Mouse (Mus musculus): ENCODE data around the gene Tpm1. TPM values are rescaled to one million over a fixed set of nuclear protein-coding genes. Genes with fewer than 3 reads are reported as not detected.

Gene Tpm1
- total RNA-seq, 2 experiments from 2014 or later, result 180 to 192 TPM

GRCm38 (mm10) chr9:67048483-67049085, 622 bp downstream of the Tpm1 start:
- intact Hi-C loops (cut with DNase I), result loop anchor here (5.0 kb wide), 1 partner anchor 584 kb away; no protein-coding TSS in a partner anchor
- DNase-seq (ENCODE audit: extremely low spot score in 1 of 2, low spot score in 2 of 2), result no peak

DNA sequence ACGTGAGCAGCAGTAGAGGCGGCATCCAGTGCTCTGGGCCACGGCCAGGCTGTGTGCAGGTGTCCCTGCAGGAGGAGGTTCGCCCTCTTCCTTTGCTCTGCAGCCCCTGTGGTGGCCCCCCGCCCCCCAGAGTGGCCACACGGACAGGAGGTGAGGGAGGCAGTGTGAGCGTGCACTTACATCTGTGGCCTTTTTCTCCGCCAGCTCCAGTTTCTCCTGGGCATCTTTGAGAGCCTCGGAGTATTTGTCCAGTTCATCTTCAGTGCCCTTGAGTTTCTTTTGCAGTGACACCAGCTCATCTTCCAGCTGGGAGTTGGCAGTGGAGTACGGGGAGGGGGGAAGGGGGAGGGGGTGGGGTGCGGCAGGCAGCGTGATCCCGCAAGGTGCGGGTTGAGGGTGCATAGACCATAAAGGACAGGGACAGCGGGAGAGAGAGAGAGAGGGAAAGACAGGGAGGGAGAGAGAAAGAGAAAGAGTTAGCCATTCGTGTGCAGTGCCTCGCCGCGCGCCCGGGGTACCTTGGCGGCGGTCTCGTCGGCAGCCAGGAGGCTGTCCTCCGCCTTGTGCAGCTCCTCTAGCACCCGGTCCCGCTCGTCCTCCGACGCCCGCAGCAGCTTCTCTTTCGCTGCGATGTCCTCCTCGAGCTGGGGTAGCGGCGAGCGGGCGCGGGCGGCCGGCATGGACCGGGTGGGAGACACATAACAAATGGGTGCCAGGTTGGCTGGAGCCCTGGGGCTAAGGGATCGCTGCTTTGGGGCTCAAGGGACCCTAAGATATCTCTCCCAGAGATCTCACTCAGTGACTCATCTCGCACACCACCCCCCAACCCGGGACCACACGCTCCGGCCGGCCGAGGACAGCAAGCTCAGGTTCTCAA, 1.4 kb downstream of the Tpm1 start:
- intact Hi-C loops (cut with DNase I), result loop anchor here (5.0 kb wide), 1 partner anchor 584 kb away; no protein-coding TSS in a partner anchor
- peak in 1 of 2 experiments; percentile 48 for DNase-seq (ENCODE audit: extremely low spot score in 1 of 2, low spot score in 2 of 2)

GRCm38 (mm10) chr9:67046881-67047605, 2.2 kb downstream of the Tpm1 start:
- intact Hi-C loops (cut with DNase I), result loop anchor here (5.0 kb wide), 1 partner anchor 585 kb away; no protein-coding TSS in a partner anchor
- DNase-seq (ENCODE audit: extremely low spot score in 1 of 2, low spot score in 2 of 2), result no peak

DNA sequence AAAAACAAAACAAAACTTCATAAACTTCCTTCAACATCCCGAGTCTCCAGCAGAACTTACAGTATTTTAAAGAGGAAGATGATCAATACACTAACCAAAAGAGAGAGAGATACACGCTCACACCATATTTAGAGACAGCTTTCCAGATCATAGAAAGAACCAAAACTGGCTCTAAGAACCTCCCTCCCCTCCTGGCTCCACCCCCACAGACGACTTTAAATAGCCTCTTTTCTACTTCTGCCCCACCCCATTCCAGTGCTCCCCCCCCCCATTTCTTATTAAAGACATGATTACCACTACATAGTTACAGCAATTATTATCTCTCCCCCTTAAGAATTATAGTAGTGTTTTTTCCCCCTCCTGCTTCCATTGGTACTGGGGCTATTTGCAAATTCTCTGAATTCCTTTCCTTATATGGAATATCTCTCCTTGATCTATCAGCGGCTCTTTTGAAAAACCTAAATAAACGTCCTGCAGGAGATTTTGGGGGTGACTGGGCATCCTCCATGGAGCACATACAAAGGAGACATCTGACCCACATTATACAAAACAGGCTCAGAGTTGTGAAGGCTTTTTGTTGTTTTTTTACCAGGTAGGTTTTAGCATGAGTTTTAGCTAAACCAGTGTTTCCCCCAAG, 3.1 kb downstream of the Tpm1 start:
- intact Hi-C loops (cut with DNase I), result loop anchor here (1.0 to 5.0 kb wide), 2 partner anchors 167 to 586 kb away; no protein-coding TSS in a partner anchor
- no peak for DNase-seq (ENCODE audit: extremely low spot score in 1 of 2, low spot score in 2 of 2)

DNA sequence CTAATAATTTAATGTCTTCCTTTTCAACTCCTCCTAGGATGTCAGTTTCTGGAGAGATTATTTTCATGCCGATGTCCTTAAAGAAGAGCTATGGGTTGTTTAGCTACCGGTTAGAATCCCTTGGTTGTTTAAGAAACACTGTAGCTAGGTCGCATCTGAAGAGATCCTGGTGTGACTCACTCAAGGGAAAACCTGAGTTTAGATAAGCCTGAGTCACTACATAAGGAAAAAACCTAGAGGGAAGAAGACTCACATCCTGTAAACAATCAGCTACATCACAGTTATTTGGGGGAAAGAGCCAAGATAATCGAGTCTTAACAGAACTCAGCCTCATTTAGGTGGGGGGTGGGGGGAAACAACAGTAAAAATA, 3.9 kb downstream of the Tpm1 start:
- no peak for DNase-seq (ENCODE audit: extremely low spot score in 1 of 2, low spot score in 2 of 2)
- intact Hi-C loops (cut with DNase I), result loop anchor here (1.0 to 5.0 kb wide), 2 partner anchors 168 to 587 kb away; no protein-coding TSS in a partner anchor

GRCm38 (mm10) chr9:67044551-67045305, 4.5 kb downstream of the Tpm1 start:
- DNase-seq (ENCODE audit: extremely low spot score in 1 of 2, low spot score in 2 of 2), result peak; percentile 80 to 82
- intact Hi-C loops (cut with DNase I), result loop anchor here (1.0 to 5.0 kb wide), 2 partner anchors 169 to 588 kb away; no protein-coding TSS in a partner anchor

DNA sequence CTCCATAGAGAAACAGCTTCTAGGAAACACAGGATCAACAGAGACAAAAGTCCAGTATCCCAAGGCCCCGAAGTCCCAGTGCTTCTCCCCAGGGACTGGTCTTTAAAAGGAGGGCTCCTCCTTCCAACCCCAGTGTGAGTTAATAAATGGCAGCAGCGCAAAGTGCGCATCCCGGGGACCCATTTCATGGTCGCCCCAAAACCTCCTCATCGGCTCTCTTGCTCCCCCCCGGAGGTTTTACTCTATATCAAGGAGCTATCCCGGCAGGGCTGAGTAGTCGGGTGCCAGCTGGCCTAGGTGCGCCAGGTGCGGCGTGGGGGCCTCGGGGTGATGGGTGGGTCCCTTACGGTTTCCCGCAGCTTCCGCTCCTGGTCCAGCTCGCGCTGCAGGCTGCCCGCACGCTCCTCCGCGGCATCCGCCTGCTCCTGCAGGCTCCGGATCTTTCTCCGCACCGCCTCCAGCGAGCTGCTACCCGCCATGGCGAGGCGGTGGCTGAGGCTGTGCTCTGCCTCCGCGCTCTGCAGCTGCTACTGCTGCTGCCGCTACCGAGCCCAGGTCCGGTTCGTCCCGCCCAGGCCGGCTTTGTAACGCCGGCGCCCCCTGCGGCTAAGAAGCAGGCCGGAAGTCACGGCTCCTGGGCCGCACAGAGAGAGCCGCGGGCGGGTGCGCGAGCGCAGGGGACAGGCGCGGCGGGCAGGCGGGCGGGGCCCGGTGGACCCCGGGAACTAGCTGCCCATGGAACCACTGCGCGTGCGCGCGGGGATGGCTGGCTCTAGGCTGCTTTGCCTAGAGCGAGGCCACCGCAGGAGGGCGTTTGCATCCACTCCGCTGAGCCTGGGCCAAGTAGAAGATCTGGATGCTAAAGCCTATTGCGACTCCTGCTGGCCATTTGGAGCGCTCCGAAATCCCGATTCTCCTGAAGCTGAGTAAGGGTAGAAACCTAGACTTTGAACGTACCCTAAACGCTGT, 5.7 kb downstream of the Tpm1 start:
- intact Hi-C loops (cut with DNase I), result loop anchor here (2.0 kb wide), 1 partner anchor 43 kb away; no protein-coding TSS in a partner anchor
- peak; percentile 99 to 100 for DNase-seq (ENCODE audit: extremely low spot score in 1 of 2, low spot score in 2 of 2)

DNA sequence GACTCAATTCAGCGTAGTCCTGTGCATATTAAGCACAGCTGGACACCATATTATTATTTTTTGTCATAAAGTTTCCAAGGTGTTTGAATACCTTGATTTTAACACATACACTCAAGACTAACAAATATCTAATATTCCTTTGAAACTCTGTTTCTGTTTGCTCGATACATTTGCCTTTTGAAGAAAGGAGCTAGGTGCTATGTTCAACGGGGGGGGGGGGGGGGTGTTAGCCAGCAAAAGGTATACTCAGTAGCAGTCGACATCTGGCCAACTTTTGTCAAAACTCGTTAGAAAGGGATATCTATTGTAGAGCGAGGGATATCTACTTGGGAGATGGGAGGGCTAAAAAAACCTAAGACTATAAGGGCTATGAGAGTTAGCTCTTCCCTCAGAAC, 6.4 kb downstream of the Tpm1 start:
- intact Hi-C loops (cut with DNase I), result loop anchor here (2.0 kb wide), 1 partner anchor 42 kb away; no protein-coding TSS in a partner anchor
- DNase-seq (ENCODE audit: extremely low spot score in 1 of 2, low spot score in 2 of 2), result no peak

DNA sequence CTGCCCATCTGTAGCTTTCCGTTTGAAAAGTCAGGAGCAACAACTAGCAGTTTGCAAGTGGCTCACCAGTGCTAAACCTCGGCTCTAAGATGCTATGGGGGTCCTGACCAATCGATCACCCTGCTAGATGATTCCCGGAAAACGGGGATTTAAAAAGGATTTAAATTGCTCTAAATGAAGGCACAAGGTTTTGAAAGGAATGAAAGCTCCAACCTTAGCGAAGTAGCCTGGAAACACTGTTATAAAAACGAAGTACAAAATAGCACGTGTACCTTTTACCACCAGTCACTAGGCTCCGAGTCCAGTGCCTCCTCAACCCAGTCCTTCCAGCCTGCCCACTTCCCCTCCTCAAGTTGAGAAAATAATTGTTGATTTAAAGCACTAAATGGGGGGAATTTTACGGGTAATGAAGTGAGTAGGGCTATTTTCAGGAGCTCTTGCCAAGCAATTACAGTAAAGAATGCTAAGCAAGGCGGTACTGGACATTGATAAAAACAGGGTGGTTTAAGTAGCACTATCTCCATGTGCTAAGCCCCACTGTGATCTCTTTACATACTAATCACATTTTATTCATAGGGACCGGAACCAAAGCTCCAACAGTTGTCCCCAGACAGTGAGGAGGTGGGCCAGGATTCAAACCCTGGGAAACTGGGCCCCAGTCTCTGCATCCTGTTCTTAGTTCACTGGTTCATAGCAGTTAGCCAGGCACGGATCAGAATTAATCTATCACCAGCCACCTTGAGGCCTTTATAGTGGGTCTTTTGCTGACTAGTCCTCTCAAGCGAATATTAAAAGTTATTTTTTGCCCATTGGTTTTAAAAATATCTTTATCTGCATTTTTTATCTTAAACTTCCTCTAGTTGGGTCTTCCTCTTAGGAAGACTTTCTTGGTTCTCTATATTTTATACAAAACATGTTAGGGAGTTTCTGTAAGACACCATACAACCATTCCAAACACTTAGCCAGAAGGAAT, 7.1 kb downstream of the Tpm1 start:
- DNase-seq (ENCODE audit: extremely low spot score in 1 of 2, low spot score in 2 of 2), result no peak
- intact Hi-C loops (cut with DNase I), result loop anchor here (2.0 kb wide), 1 partner anchor 41 kb away; no protein-coding TSS in a partner anchor

DNA sequence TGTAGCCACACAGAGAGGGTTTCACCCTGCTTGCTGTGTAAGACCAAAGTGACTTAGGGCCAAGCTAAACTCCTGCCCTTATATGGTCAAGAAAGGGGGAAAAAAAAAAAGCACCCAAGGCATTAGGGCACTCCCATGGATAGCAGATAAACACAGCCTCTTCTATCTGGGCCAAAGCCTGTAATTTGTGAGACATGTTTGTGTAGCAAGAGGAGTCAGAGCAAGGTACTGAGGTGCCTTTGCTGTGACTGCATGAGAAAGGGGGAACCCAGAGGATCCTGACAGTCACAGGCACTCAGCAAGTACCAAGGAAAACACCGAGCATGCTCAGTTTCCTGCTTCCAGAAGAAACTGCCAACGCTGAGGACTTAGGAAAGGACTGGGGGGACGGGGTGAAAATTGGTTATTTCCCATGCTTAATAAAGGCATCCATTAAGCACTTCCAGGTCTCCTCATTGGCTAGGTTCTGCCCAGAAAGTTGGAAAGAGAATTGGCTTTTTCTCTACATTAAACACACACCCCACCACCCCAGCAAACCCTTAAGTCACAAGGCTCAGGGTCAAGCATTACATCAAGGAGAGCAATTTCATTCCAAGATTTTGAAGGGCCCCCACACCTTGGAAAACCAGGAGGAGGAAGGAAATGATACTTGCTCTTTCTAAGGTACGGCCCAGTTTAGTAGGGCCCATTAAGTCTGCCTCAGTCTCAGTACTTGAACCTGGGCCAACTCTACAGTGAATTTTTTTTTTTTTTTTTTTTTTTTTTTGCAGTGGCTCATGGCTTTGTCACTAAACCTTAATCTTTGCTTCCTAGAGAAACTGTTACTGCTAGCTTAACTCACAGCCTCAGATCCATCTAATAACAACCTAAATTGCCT, 8.0 kb downstream of the Tpm1 start:
- DNase-seq (ENCODE audit: extremely low spot score in 1 of 2, low spot score in 2 of 2), result no peak
- intact Hi-C loops (cut with DNase I), result no loop called here

GRCm38 (mm10) chr9:67039867-67040266, 9.3 kb downstream of the Tpm1 start:
- intact Hi-C loops (cut with DNase I), result no loop called here
- DNase-seq (ENCODE audit: extremely low spot score in 1 of 2, low spot score in 2 of 2), result no peak

DNA sequence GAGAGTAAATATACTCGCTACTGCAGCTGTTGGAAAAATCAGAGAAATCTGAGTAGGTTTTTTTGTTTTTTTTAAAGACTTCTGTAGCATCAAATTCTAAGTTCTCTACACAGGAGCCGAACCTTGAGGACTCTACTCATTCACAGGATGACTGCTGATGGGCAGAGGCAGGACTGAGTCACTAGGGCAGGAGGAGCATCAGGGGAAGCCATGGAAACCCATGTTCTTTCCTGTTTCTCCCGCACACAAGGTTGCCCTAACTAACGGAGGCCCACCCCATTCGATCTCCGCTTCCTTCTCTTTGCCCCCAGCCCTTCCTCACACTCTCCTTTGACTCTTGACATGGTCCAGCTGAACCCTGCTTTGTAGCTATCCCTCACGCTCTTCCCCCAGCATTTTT, 10.5 kb downstream of the Tpm1 start:
- intact Hi-C loops (cut with DNase I), result no loop called here
- no peak for DNase-seq (ENCODE audit: extremely low spot score in 1 of 2, low spot score in 2 of 2)

DNA sequence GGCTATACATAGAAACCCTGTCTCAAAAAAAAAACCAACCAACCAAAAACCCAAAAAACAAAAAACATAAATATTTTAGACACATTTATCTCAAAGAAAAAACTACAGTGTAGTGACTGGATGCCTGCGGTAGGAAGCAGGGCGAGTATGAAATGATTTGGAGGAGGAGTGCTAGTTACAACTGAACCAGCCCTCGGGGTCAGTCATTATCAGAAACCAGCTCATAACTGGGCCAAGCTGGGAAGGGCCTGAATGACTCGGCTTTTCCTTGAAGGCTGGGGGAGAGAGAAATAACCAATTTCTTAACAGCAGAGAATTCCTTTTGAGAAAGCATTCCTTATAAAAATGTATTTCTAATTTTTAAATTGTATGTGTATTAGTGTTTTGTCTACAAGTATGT, 11.5 kb downstream of the Tpm1 start:
- no peak for DNase-seq (ENCODE audit: extremely low spot score in 1 of 2, low spot score in 2 of 2)
- intact Hi-C loops (cut with DNase I), result no loop called here

DNA sequence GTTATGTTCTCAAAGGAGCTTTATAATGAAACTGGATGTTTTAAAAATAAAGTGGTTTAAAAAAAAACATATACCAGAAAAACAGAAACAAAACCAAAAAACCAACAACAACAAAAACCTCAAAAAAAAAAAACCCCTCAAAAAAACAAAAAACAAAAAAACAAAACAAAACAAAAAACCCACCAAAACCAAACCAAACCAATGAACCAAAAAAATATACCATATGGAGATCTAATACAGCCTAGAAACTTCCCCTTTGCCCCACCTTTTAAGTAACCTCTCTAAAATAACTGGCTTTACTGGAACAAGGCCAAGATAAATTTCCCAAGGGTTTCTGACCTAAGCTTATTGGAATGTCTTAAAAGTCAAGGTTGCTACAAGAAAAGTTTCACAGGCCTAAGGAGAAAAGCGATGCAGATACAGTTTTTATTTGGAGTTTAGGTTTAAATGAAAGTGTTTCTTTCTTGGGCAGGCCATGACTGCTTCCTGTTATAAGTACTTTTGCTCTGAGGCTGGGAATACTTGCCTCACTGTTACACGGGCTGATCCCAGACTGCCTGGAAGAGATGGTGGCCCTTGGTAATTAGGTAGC, 12.6 kb downstream of the Tpm1 start:
- intact Hi-C loops (cut with DNase I), result no loop called here
- DNase-seq (ENCODE audit: extremely low spot score in 1 of 2, low spot score in 2 of 2), result no peak
